Mouse (Mus musculus) liver, postnatal 0 days (tissue): ENCODE measurements around the gene Olfml2a.

Experiments
- CTCF ChIP-seq: sonication (generic); IDR thresholded peaks from 2 replicates; pipeline ENCODE4 v1.5.1; 2016; ENCODE audit warnings: antibody characterized with exemption, low read depth
- EP300 ChIP-seq: IDR thresholded peaks from 2 replicates; pipeline ENCODE4 v1.6.1; 2016; ENCODE audit warnings: antibody characterized with exemption, low read depth, mild to moderate bottlenecking

- TF ChIP-seq CTCF, result no peak
- TF ChIP-seq EP300, result no peak
Observed at GRCm38 (mm10) chr2:38974171-38974570, 42.4 kb downstream of the Olfml2a start.
